Mouse (Mus musculus): Measurements from ENCODE around the gene P3h1.
A peak's percentile ranks its signal among the peaks of the same experiment; 100 is the strongest.

The P3h1 gene

GRCm38 (mm10) chr4:119232410-119233255 lies at the start of gene P3h1, which contains the start of gene AU022252:
TSS of gene P3h1 (plus strand) at chr4:119232915.
TSS of gene AU022252 (minus strand) at chr4:119232712.
- peak; percentile 99 for DNase-seq

- DNase-seq = no peak
Observed at GRCm38 (mm10) chr4:119183525-119183924, 49.2 kb upstream of the P3h1 start.

GRCm38 (mm10) chr4:119185771-119186170 lies 46.9 kb upstream of the P3h1 start:
- DNase-seq = no peak

GRCm38 (mm10) chr4:119188060-119188785 lies 44.5 kb upstream of the P3h1 start:
- DNase-seq = no peak

- DNase-seq = no peak
Observed at GRCm38 (mm10) chr4:119189392-119189791, 43.3 kb upstream of the P3h1 start.

GRCm38 (mm10) chr4:119189864-119190263 lies 42.9 kb upstream of the P3h1 start, which contains the start of gene Ermap:
TSS of gene Ermap (minus strand) at chr4:119190011.
- DNase-seq = no peak

GRCm38 (mm10) chr4:119190618-119191017 lies 42.1 kb upstream of the P3h1 start:
- DNase-seq = no peak

GRCm38 (mm10) chr4:119191273-119191672 lies 41.4 kb upstream of the P3h1 start:
- DNase-seq = no peak

- no peak for DNase-seq
Observed at GRCm38 (mm10) chr4:119192757-119193156, 40.0 kb upstream of the P3h1 start.

GRCm38 (mm10) chr4:119194909-119195581 lies 37.7 kb upstream of the P3h1 start, which contains the start of gene Svbp:
TSS of gene Svbp (plus strand) at chr4:119195306.
- DNase-seq = peak; percentile 81

- DNase-seq = no peak
Observed at GRCm38 (mm10) chr4:119195582-119196320, 37.0 kb upstream of the P3h1 start.

GRCm38 (mm10) chr4:119198105-119198504 lies 34.6 kb upstream of the P3h1 start:
- DNase-seq = no peak

- peak; percentile 29 for DNase-seq
Observed at GRCm38 (mm10) chr4:119204672-119205071, 28.0 kb upstream of the P3h1 start.

GRCm38 (mm10) chr4:119216667-119217066 lies 16.0 kb upstream of the P3h1 start:
- no peak for DNase-seq

GRCm38 (mm10) chr4:119218169-119218568 lies 14.5 kb upstream of the P3h1 start, which contains the start of gene Tmem269:
TSS of gene Tmem269 (minus strand) at chr4:119218217.
- no peak for DNase-seq

GRCm38 (mm10) chr4:119223696-119224095 lies 9.0 kb upstream of the P3h1 start:
- peak; percentile 54 for DNase-seq

- DNase-seq = no peak
Observed at GRCm38 (mm10) chr4:119224534-119224933, 8.2 kb upstream of the P3h1 start.

GRCm38 (mm10) chr4:119225719-119226118 lies 7.0 kb upstream of the P3h1 start:
- DNase-seq = no peak

- no peak for DNase-seq
Observed at GRCm38 (mm10) chr4:119226751-119227150, 6.0 kb upstream of the P3h1 start.

- DNase-seq = peak; percentile 43
Observed at GRCm38 (mm10) chr4:119233256-119233901, 664 bp downstream of the P3h1 start.

GRCm38 (mm10) chr4:119234348-119234747 lies 1.6 kb downstream of the P3h1 start:
- no peak for DNase-seq

GRCm38 (mm10) chr4:119238661-119239060 lies 5.9 kb downstream of the P3h1 start:
- DNase-seq = no peak

Data from layer of hippocampus, adult 9-11 months (tissue).